Mouse (Mus musculus): ENCODE data around the gene Tjp1.

- TF ChIP-seq CHD2 (IDR thresholded peaks at IDR 0.05; ENCODE audit: low read depth, low read length) (no peak), MAFK (IDR thresholded peaks at IDR 0.05; ENCODE audit: insufficient read depth, low read depth, low read length) (no peak), ZC3H11A (IDR thresholded peaks at IDR 0.05; ENCODE audit: borderline replicate concordance, low read depth, low read length) (no peak)
Observed at GRCm38 (mm10) chr7:65467306-65468021, 60.1 kb downstream of the Tjp1 start.

Data from ES-E14 (cell line).